Mouse (Mus musculus): ENCODE results near the gene Dhx38. TPM values are rescaled to one million over a fixed set of nuclear protein-coding genes. Genes with fewer than 3 reads are reported as not detected.

Dhx38 gene
- polyA plus RNA-seq, 1 experiment from 2014 or later = 24.7 TPM

GRCm38 (mm10) chr8:109542165-109542564 lies 23.5 kb downstream of the Dhx38 start:
- Histone ChIP-seq H3K27me3 (no peaks in the 10 kb centered on the region), H3K27ac (no peak overlapping the region), H3K4me3 (replicated peaks) (no peak overlapping the region), H3K9me3 (0 out of 2 replicates have a peak, but pooled peaks cover 4% of the 10 kb centered on the region), H3K36me3 (peaks cover 16% of the 10 kb centered on the region), H3K4me2 (replicated peaks) (no peak overlapping the region), H3K4me1 (replicated peaks) (no peaks in the 10 kb centered on the region), H3K9ac (replicated peaks) (no peak overlapping the region)
- no peak for ATAC-seq
- 74% methylated on average over 5 of the region's 5 CpGs for WGBS

DNA sequence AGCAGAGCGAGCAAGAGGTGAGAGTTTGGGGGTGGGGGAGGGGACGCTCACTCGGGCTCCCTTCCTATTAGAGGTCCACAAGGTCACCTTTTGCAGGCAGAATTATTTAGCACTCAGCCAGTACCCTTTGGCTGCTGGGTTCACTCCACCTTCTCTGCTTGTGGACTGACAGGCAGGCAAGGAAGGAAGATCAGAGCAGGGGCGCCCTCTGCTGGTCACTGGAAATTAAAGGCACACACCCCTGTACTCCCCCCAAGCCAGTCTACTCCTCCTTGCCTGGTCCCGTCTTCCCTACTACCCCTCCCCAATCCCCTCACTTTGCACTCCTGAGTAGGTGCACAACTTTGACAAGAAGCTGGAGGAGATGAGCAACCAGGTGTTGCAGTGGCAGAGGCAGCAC lies 29.0 kb downstream of the Dhx38 start:
- no peaks in the 10 kb centered on the region for H3K27me3 ChIP-seq
- no peaks in the 10 kb centered on the region for H3K9me3 ChIP-seq
- peaks cover 6% of the 10 kb centered on the region; the same call in 1 of the 2 replicates for H3K4me1 ChIP-seq (replicated peaks)
- ATAC-seq = peak; percentile 90
- H3K4me3 ChIP-seq (replicated peaks) = no peak overlapping the region
- no peak overlapping the region for H3K9ac ChIP-seq (replicated peaks)
- 2% methylated on average over 5 of the region's 5 CpGs for WGBS
- no peaks in the 10 kb centered on the region for H3K36me3 ChIP-seq
- H3K4me2 ChIP-seq (replicated peaks) = peak overlapping the region; percentile 23; the same call in 1 of the 2 replicates
- H3K27ac ChIP-seq = peak overlapping the region; percentile 73

DNA sequence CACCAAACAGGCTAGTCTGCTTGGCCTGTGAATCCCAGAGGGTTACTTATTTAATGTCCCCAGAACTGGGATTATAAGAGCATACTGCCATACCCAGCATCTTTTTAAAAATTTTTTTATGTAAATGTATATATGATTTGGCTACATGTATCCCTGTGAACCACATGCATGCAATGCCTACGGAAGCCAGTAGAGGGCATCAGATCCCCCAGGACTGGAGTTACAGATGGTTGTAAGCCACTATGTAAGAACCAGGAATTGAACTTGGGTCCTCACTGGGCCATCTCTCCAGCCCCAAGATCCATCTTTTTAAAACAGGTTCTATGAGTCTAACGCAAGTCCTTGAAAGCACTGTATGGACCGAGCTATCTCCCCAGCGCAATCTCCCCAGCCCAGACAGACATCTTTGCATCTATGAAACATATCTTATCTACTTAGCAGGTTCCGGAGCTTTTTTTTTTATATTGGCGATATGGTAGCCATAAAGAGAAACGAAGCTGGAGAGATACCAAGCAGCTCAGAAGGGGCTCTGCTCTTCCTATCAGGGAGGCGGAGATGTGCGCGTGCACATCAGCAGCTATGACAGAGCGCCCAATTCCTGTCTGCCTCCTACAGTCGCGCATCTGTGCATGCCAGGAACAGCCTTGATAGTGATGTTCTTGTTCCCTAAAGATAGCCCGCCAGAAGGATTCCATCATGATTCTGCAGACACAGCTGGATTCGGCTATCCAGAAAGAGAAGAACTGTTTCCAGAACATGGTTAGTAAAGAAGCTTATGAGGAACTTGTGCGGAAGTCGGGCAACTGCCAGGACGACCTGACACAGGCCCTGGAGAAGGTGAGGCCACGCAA lies 30.3 kb downstream of the Dhx38 start:
- H3K9ac ChIP-seq (replicated peaks) = no peak overlapping the region
- no peak overlapping the region for H3K4me3 ChIP-seq (replicated peaks)
- H3K4me2 ChIP-seq (replicated peaks) = no peak overlapping the region
- 93% methylated on average over 19 of the region's 19 CpGs for WGBS
- ATAC-seq = no peak
- no peaks in the 10 kb centered on the region for H3K27me3 ChIP-seq
- no peaks in the 10 kb centered on the region for H3K36me3 ChIP-seq
- H3K4me1 ChIP-seq (replicated peaks) = peaks cover 6% of the 10 kb centered on the region; the same call in 1 of the 2 replicates
- H3K9me3 ChIP-seq = no peaks in the 10 kb centered on the region
- no peak overlapping the region for H3K27ac ChIP-seq

DNA sequence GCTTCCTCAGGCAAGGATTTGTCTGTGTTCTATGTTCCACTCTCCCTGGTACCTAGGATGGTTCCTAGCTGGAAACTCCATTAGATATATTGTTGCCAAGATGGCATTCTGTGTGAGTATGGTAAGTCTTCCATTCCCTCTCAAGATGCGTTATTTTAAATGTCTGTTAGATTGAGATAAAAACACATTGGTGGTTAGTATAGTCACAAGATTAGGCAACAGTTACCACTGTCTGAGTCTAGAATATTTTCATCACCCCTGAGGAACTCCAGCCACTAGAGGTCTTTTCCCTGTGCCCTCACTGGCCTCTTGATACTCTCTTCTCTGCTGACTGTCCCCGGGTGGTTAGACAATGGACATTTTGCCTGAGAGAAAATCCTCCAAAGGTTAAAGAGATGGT lies 41.7 kb downstream of the Dhx38 start:
- H3K9me3 ChIP-seq = no peaks in the 10 kb centered on the region
- H3K27me3 ChIP-seq = 0 out of 2 replicates have a peak, but pooled peaks cover 4% of the 10 kb centered on the region
- no peak overlapping the region for H3K4me3 ChIP-seq (replicated peaks)
- H3K4me2 ChIP-seq (replicated peaks) = no peak overlapping the region
- no peaks in the 10 kb centered on the region for H3K36me3 ChIP-seq
- 87% methylated on average over 2 of the region's 2 CpGs for WGBS
- no peak for ATAC-seq
- no peak overlapping the region for H3K27ac ChIP-seq
- no peak overlapping the region for H3K9ac ChIP-seq (replicated peaks)
- H3K4me1 ChIP-seq (replicated peaks) = no peaks in the 10 kb centered on the region

- WGBS = 94% methylated on average over 5 of the region's 5 CpGs
- Histone ChIP-seq H3K9ac (replicated peaks) (no peak overlapping the region), H3K27ac (no peak overlapping the region), H3K4me2 (replicated peaks) (no peak overlapping the region), H3K9me3 (no peaks in the 10 kb centered on the region), H3K4me1 (replicated peaks) (no peaks in the 10 kb centered on the region), H3K36me3 (no peaks in the 10 kb centered on the region), H3K4me3 (replicated peaks) (no peak overlapping the region), H3K27me3 (no peaks in the 10 kb centered on the region)
- no peak for ATAC-seq
Observed at GRCm38 (mm10) chr8:109505560-109505959, 60.1 kb downstream of the Dhx38 start.

GRCm38 (mm10) chr8:109503566-109503965 lies 62.1 kb downstream of the Dhx38 start:
- Histone ChIP-seq H3K4me3 (replicated peaks) (no peak overlapping the region), H3K4me1 (replicated peaks) (no peaks in the 10 kb centered on the region), H3K4me2 (replicated peaks) (no peak overlapping the region), H3K27ac (no peak overlapping the region), H3K9me3 (no peaks in the 10 kb centered on the region), H3K9ac (replicated peaks) (no peak overlapping the region), H3K36me3 (no peaks in the 10 kb centered on the region), H3K27me3 (no peaks in the 10 kb centered on the region)
- WGBS = 53% methylated on average over 1 of the region's 1 CpGs
- ATAC-seq = no peak

DNA sequence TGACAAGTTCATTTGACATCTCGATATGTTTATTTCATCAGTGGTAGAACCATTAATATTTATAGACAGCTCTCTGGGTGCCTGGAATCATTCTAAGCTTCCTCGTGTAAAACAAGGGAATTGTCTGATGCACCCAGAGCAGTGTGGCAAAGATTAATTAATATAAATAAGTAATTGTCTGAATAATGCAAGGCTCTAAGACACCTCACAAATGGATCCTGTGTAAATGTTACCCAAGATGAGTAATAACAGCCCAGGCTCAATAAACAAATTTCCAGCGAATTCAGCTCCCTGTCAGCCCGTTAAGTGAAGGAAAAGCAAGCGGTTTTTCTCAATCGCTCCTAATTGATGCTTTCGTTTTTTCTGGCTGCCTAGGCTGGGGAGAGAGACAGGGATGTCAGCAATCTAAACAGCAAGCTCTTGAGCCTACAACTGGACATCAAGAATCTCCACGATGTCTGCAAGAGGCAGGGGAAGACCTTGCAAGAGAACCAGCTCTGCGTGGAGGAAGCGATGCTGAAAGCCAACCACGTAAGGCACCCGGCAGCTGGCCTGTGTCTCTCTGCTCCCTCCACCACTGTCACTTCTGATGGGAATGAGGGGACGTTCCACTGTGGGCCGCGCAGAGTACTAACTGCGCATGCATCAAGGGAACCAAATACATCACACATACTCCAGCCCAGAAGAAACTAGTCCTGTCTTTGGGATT lies 66.5 kb downstream of the Dhx38 start:
- 82% methylated on average over 16 of the region's 16 CpGs for WGBS
- Histone ChIP-seq H3K27ac (no peak overlapping the region), H3K4me3 (replicated peaks) (no peak overlapping the region), H3K9me3 (no peaks in the 10 kb centered on the region), H3K4me2 (replicated peaks) (no peak overlapping the region), H3K9ac (replicated peaks) (no peak overlapping the region), H3K4me1 (replicated peaks) (no peaks in the 10 kb centered on the region), H3K36me3 (no peaks in the 10 kb centered on the region), H3K27me3 (no peaks in the 10 kb centered on the region)
- ATAC-seq = no peak

Other genes with a start within 250 kb of the Dhx38 start
- 1.8 and 2.5 TPM in 2 replicates for gene Pmfbp1, start 71.8 kb downstream of the Dhx38 start, polyA plus RNA-seq (2015; fragmentation: Nextera tagmentation; extraction: Ambion mirVana)
- gene Txnl4b, start within 50 bp of the Dhx38 start, polyA plus RNA-seq (2015; fragmentation: Nextera tagmentation; extraction: Ambion mirVana) = 30.9 and 34.1 TPM in 2 replicates
- gene Hp, start 13.3 kb upstream of the Dhx38 start, polyA plus RNA-seq (2015; fragmentation: Nextera tagmentation; extraction: Ambion mirVana) = 0.24 and 0.35 TPM in 2 replicates
- 36.8 and 36.9 TPM in 2 replicates for gene Dhodh, start 42.8 kb upstream of the Dhx38 start, polyA plus RNA-seq (2015; fragmentation: Nextera tagmentation; extraction: Ambion mirVana)
- gene Pkd1l3, start 48.7 kb upstream of the Dhx38 start, polyA plus RNA-seq (2015; fragmentation: Nextera tagmentation; extraction: Ambion mirVana) = 0.12 and 0.21 TPM in 2 replicates
- gene Ist1, start 127.4 kb upstream of the Dhx38 start, polyA plus RNA-seq (2015; fragmentation: Nextera tagmentation; extraction: Ambion mirVana) = 182 and 184 TPM in 2 replicates
- 80.2 and 85.4 TPM in 2 replicates for gene Zfp821, start 139.7 kb upstream of the Dhx38 start, polyA plus RNA-seq (2015; fragmentation: Nextera tagmentation; extraction: Ambion mirVana)
- 3.7 and 4.4 TPM in 2 replicates for gene Atxn1l, start 171.9 kb upstream of the Dhx38 start, polyA plus RNA-seq (2015; fragmentation: Nextera tagmentation; extraction: Ambion mirVana)
- gene Ap1g1, start 212.7 kb upstream of the Dhx38 start, polyA plus RNA-seq (2015; fragmentation: Nextera tagmentation; extraction: Ambion mirVana) = 53.7 and 55.0 TPM in 2 replicates

Measured in midbrain, embryonic 13.5 days (tissue).